Mouse (Mus musculus): Measurements from ENCODE around the gene Rfx3. TPM values are rescaled to one million over a fixed set of nuclear protein-coding genes. Genes with fewer than 3 reads are reported as not detected.

Gene Rfx3
- polyA plus RNA-seq, 1 experiment from 2014 or later, result 12.7 TPM

DNA sequence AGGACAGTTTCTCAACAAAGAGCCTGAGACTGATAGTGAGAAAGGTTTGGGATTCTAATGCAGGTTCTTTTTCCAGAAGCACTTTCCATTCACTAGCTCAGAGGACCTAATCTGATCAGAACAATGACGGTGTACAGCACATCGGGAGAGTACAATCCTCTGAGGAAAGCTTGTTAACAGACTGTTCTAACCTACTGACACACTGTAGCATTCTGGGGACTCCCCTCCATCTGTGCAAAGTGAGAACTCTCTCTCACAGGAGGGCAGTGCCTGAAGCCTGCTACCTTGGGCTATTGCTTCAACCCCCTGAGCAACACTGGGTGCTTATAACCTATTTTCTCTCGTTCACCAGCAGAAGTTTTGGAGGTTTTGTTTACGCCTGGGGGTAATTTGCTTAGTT lies 106.8 kb downstream of the Rfx3 start:
- Histone ChIP-seq H3K9ac (no peak overlapping the region), H3K9me3 (replicated peaks) (no peaks in the 10 kb centered on the region), H3K27me3 (no peaks in the 10 kb centered on the region), H3K36me3 (peaks cover 4% of the 10 kb centered on the region; the same call in 1 of the 2 replicates), H3K4me2 (no peak overlapping the region), H3K4me3 (replicated peaks) (no peak overlapping the region), H3K4me1 (peaks cover 4% of the 10 kb centered on the region; the same call in 1 of the 2 replicates), H3K27ac (no peak overlapping the region)
- 71% methylated on average over 4 of the region's 4 CpGs for WGBS
- ATAC-seq (replicated peaks; ENCODE audit: low FRiP score), result no peak

DNA sequence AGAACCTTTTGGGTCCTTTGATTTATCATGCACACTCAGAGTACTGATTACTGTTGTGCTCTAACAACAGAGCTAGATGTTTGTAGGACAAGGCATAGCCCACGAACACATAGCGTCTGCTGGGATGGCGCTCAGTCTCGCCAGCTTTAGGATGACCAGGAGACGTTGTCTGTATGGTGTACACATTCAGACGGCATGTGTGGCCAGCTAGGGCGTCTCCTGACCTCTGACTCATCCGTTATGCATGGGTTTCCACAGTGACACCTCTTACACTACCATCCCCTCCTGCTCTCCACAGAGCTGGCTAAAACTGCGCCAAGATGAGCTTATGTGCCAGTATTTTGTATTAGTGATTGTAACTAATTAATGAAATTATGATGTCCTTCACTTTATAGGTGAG lies 108.4 kb downstream of the Rfx3 start:
- WGBS, result 58% methylated on average over 9 of the region's 9 CpGs
- no peak overlapping the region for H3K4me3 ChIP-seq (replicated peaks)

DNA sequence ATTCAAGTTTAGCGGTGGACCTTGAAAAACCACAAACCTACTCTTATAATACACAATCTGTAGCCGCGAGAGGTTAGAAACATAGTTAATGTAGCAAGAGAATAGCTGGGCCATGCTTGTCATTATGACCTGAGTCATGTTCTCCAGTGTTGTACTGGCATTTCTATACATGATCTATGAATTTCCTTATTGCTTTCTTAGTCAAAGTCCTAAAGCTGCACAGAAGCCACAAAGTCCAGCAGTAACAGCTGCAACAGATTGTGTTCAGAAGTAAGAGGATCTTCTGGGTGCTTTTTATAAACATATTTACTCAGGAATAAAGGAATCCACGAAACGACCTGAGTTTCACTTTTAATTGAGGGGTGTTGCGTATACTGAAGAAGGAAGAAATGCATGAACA lies 109.3 kb downstream of the Rfx3 start:
- H3K27me3 ChIP-seq, result no peaks in the 10 kb centered on the region
- no peak overlapping the region for H3K4me2 ChIP-seq
- no peaks in the 10 kb centered on the region for H3K9me3 ChIP-seq (replicated peaks)
- H3K36me3 ChIP-seq, result peaks cover 4% of the 10 kb centered on the region; the same call in 1 of the 2 replicates
- 88% methylated on average over 6 of the region's 6 CpGs for WGBS
- H3K4me3 ChIP-seq (replicated peaks), result no peak overlapping the region
- no peak overlapping the region for H3K27ac ChIP-seq
- H3K9ac ChIP-seq, result no peak overlapping the region
- H3K4me1 ChIP-seq, result peaks cover 4% of the 10 kb centered on the region; the same call in 1 of the 2 replicates
- no peak for ATAC-seq (replicated peaks; ENCODE audit: low FRiP score)

More for the DNA sequence above, 108.4 kb downstream of the Rfx3 start:
- Histone ChIP-seq H3K4me1 (peaks cover 4% of the 10 kb centered on the region; the same call in 1 of the 2 replicates), H3K9me3 (replicated peaks) (no peaks in the 10 kb centered on the region), H3K36me3 (peaks cover 4% of the 10 kb centered on the region; the same call in 1 of the 2 replicates), H3K4me2 (no peak overlapping the region), H3K27ac (no peak overlapping the region), H3K27me3 (no peaks in the 10 kb centered on the region), H3K9ac (no peak overlapping the region)
- no peak for ATAC-seq (replicated peaks; ENCODE audit: low FRiP score)

DNA sequence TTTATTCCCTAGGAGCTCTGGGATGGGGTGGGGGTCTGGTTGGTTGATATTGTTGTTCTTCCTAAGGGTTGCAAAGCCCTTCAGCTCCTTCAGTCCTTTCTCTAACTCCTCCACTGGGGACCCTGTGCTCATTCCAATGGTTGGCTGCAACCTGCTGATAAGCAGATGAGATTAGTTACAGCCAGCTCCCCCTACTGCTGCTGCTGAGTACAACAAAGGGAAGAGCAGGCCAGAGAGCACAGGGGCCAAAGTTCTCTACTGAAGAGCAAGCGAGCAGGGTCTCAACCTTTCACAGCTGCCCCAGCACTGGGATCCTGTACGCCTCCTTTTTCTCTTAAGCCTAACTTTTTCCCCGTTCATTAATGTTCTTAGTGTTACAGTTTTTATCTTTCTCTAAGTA lies 126.4 kb downstream of the Rfx3 start:
- H3K4me3 ChIP-seq (replicated peaks), result no peak overlapping the region
- H3K27ac ChIP-seq, result no peak overlapping the region
- no peak overlapping the region for H3K4me2 ChIP-seq
- H3K27me3 ChIP-seq, result no peaks in the 10 kb centered on the region
- no peaks in the 10 kb centered on the region for H3K9me3 ChIP-seq (replicated peaks)
- no peak overlapping the region for H3K9ac ChIP-seq
- no peaks in the 10 kb centered on the region for H3K4me1 ChIP-seq
- ATAC-seq (replicated peaks; ENCODE audit: low FRiP score), result no peak
- 86% methylated on average over 3 of the region's 3 CpGs for WGBS
- H3K36me3 ChIP-seq, result no peaks in the 10 kb centered on the region; the same call in 1 of the 2 replicates

DNA sequence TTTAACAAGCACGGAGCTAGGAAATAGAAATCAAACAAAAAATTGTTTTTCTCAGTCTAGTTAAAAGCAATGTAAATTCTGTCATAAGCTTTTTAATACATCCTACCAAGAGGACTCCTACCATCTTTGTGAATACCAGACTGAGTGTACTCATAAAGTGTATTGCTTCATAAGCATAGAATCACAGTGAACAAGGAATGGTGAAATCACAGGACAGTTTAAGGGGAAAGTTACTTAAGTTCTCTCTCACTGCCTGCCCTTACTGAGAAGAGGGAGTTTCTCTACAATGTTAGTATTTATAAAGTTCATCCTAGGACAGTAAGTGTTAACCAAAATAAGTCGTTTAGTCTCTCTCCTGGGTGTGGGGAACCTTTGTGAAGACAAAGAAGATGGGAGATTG lies 133.5 kb downstream of the Rfx3 start:
- Histone ChIP-seq H3K36me3 (no peaks in the 10 kb centered on the region; the same call in 1 of the 2 replicates), H3K9me3 (replicated peaks) (no peaks in the 10 kb centered on the region), H3K4me2 (no peak overlapping the region), H3K4me1 (no peaks in the 10 kb centered on the region), H3K4me3 (replicated peaks) (no peak overlapping the region), H3K27me3 (no peaks in the 10 kb centered on the region), H3K9ac (no peak overlapping the region), H3K27ac (no peak overlapping the region)
- WGBS, result 76% methylated on average over 2 of the region's 2 CpGs
- no peak for ATAC-seq (replicated peaks; ENCODE audit: low FRiP score)

DNA sequence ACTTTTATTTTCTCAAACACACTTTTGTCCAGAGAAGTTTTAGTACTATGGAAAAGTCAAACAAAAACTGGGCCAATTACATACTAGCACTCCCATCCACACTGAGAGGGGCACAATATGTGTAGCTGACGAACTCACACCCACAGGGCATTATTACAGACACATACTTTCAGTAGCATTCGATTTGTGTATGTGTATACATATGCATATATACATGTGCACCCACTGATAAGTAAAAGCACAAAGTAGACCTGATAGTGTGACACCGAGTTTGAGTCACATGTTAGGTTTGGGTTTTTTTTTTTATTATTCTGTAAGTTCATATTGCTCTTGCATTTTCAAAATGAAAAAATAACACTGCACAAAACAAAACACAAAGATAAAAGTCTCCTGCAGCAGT lies 140.2 kb downstream of the Rfx3 start:
- H3K9ac ChIP-seq, result no peak overlapping the region
- no peaks in the 10 kb centered on the region for H3K27me3 ChIP-seq
- no peaks in the 10 kb centered on the region for H3K4me1 ChIP-seq
- 95% methylated on average over 3 of the region's 3 CpGs for WGBS
- no peak overlapping the region for H3K27ac ChIP-seq
- ATAC-seq (replicated peaks; ENCODE audit: low FRiP score), result no peak
- H3K36me3 ChIP-seq, result no peaks in the 10 kb centered on the region
- no peaks in the 10 kb centered on the region for H3K9me3 ChIP-seq (replicated peaks)
- no peak overlapping the region for H3K4me2 ChIP-seq
- no peak overlapping the region for H3K4me3 ChIP-seq (replicated peaks)

DNA sequence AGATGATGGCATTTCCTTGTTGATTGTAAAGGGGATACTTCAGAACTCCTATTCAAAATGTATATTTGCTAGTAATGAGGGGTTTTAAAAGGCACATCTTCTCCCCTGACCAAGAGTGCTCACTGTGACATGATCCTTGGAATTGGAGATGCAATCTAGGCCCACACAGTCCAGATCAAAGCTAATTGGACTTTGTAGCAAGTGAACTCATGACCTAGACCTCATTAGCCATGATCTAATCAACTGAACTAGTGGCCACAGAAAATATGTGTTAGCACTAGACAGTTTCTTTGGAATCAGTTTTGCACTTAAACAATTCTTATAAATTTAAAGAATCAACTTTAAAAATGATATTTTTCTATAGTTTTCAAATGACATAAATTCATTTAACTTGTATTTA lies 151.3 kb downstream of the Rfx3 start:
- Histone ChIP-seq H3K4me1 (peaks cover 3% of the 10 kb centered on the region; the same call in 1 of the 2 replicates), H3K9ac (no peak overlapping the region), H3K4me2 (no peak overlapping the region), H3K9me3 (replicated peaks) (no peaks in the 10 kb centered on the region), H3K27me3 (no peaks in the 10 kb centered on the region), H3K27ac (no peak overlapping the region), H3K4me3 (replicated peaks) (no peak overlapping the region), H3K36me3 (no peaks in the 10 kb centered on the region)
- no peak for ATAC-seq (replicated peaks; ENCODE audit: low FRiP score)

DNA sequence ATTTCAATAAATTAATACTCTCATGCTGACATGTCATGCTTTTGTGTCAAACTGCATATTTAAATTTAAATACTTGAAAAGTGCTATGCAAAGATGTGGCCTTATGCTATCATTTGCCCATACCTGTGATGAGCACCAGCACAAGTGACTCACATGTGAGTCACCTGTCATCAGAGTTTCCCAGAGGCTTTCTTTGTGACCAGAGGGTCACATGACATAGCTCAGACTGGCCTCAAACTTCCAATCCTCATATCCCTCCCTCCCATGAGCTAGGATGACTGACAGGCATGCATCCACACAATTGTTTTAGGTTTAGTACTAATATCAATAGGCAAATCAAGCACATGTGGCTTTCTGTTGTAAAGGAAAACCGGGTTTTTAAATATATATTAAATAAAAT lies 162.0 kb downstream of the Rfx3 start:
- Histone ChIP-seq H3K9ac (no peak overlapping the region), H3K4me1 (no peaks in the 10 kb centered on the region), H3K4me2 (no peak overlapping the region), H3K36me3 (0 out of 2 replicates have a peak, but pooled peaks cover 6% of the 10 kb centered on the region), H3K27ac (no peak overlapping the region), H3K4me3 (replicated peaks) (no peak overlapping the region), H3K27me3 (no peaks in the 10 kb centered on the region), H3K9me3 (replicated peaks) (no peaks in the 10 kb centered on the region)
- 89% methylated on average over 1 of the region's 1 CpGs for WGBS
- no peak for ATAC-seq (replicated peaks; ENCODE audit: low FRiP score)

DNA sequence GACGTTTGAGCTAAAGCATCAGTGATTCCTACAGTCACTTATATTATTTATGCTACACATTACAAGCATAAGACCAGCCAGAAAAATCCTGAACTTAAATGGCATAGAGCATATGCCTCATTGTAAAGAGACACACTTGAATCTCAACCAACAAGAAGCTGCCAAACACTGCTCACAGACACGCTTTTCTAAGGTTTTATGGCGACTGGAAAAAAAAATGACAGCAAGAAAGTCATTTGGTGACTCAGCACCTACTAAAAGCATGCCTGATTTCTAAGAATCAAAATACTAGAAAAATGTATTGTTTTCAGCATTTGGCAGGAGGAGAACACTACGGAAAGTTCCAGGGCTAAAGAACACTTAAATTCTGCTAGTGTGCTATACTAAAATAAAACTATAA lies 163.9 kb downstream of the Rfx3 start:
- H3K9ac ChIP-seq, result no peak overlapping the region
- no peaks in the 10 kb centered on the region for H3K4me1 ChIP-seq
- WGBS, result 79% methylated on average over 4 of the region's 4 CpGs
- no peak overlapping the region for H3K4me2 ChIP-seq
- H3K27me3 ChIP-seq, result no peaks in the 10 kb centered on the region
- H3K36me3 ChIP-seq, result 0 out of 2 replicates have a peak, but pooled peaks cover 6% of the 10 kb centered on the region
- ATAC-seq (replicated peaks; ENCODE audit: low FRiP score), result no peak
- H3K27ac ChIP-seq, result no peak overlapping the region
- no peak overlapping the region for H3K4me3 ChIP-seq (replicated peaks)
- no peaks in the 10 kb centered on the region for H3K9me3 ChIP-seq (replicated peaks)

DNA sequence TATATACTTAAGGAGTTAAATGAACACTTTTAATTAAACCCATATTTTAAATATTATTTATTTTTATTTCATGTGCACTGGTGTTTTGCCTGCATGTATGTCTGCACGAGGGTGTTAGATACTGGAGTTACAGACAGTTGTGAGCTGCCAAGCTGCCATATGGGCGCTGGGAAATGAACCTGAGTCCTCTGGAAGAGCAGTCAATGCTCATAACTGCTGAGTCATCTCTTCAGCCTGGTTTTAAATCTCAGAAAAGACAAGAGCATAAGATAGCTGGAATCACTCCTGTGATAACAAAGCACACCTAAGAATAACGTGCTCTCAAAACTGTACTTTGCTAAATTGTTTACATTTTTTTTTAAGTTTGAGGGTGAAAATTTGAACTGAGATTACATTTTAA lies 172.3 kb downstream of the Rfx3 start:
- H3K4me3 ChIP-seq (replicated peaks), result no peak overlapping the region
- 73% methylated on average over 3 of the region's 3 CpGs for WGBS
- no peaks in the 10 kb centered on the region for H3K27me3 ChIP-seq
- no peak overlapping the region for H3K27ac ChIP-seq
- H3K4me2 ChIP-seq, result no peak overlapping the region
- no peaks in the 10 kb centered on the region for H3K36me3 ChIP-seq
- H3K4me1 ChIP-seq, result no peaks in the 10 kb centered on the region
- H3K9ac ChIP-seq, result no peak overlapping the region
- no peaks in the 10 kb centered on the region for H3K9me3 ChIP-seq (replicated peaks)
- no peak for ATAC-seq (replicated peaks; ENCODE audit: low FRiP score)

DNA sequence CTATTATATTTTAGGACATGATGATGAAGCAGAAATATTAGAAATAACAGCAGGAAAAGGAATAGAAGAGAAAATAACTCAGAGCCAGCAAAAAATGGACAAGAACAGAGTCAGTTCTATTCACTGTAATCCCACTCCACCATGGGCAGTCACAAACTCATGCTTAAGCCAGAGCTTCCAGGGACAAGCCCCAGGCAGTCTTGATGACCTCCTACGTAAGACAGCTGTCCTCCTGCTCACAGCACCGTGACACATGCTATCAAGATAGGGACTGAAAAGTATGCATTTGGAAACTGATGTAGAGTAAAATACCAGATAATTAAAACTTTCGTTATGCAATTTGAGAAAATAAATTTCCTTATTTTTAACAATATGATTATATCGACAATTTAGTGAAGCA lies 172.9 kb downstream of the Rfx3 start:
- no peak overlapping the region for H3K27ac ChIP-seq
- ATAC-seq (replicated peaks; ENCODE audit: low FRiP score), result no peak

DNA sequence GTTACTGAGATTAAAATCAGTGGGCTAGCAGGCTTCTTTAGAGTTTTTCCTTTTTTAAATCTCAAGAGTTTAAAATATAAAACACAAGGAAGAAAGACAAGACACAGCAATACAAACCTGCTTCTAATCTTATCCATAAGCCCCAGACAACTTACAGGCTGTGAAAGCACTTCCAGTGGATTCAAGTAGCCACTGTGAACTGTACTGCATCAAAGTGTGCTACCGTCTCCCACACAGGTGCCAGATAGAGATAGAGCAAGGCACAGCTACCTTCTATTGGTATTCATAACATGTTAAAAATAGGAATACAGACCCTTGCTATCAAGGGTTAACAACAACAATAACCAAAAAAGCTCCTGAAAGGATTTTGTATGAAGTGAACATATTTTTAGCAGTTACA lies 178.5 kb downstream of the Rfx3 start:
- no peak overlapping the region for H3K4me3 ChIP-seq (replicated peaks)
- no peak for ATAC-seq (replicated peaks; ENCODE audit: low FRiP score)
- H3K9me3 ChIP-seq (replicated peaks), result no peaks in the 10 kb centered on the region
- H3K36me3 ChIP-seq, result 0 out of 2 replicates have a peak, but pooled peaks cover 2% of the 10 kb centered on the region
- no peak overlapping the region for H3K9ac ChIP-seq
- H3K27me3 ChIP-seq, result no peaks in the 10 kb centered on the region
- no peaks in the 10 kb centered on the region for H3K4me1 ChIP-seq
- H3K27ac ChIP-seq, result no peak overlapping the region
- 85% methylated on average over 1 of the region's 1 CpGs for WGBS
- no peak overlapping the region for H3K4me2 ChIP-seq

More for the DNA sequence above, 172.9 kb downstream of the Rfx3 start:
- no peaks in the 10 kb centered on the region for H3K27me3 ChIP-seq
- H3K4me2 ChIP-seq, result no peak overlapping the region
- WGBS, result 71% methylated on average over 4 of the region's 4 CpGs
- no peaks in the 10 kb centered on the region for H3K36me3 ChIP-seq
- no peaks in the 10 kb centered on the region for H3K4me1 ChIP-seq
- no peak overlapping the region for H3K4me3 ChIP-seq (replicated peaks)
- H3K9me3 ChIP-seq (replicated peaks), result no peaks in the 10 kb centered on the region
- H3K9ac ChIP-seq, result no peak overlapping the region

DNA sequence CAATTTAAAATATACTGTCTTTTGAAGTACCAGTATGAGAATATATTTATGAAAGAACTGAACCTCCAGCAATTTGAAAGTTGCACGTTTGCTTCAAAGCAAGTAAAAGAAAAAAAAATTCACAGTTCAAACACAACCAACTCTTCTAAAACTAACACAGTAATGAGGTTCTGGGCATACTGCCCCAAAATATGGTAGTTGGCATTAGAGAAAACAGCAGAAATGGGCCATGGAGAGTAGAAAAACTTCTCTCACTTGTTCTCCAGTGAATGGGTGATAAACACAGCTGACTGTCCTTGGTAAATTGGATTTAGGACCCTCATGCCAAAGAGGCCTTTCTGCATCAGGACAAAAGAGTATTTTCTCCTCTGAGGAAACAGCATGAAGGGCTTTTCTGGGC lies 182.7 kb downstream of the Rfx3 start:
- Histone ChIP-seq H3K36me3 (peaks cover 10% of the 10 kb centered on the region; the same call in 1 of the 2 replicates), H3K4me2 (no peak overlapping the region), H3K4me3 (replicated peaks) (no peak overlapping the region), H3K27me3 (no peaks in the 10 kb centered on the region), H3K9me3 (replicated peaks) (no peaks in the 10 kb centered on the region), H3K27ac (no peak overlapping the region), H3K9ac (no peak overlapping the region), H3K4me1 (no peaks in the 10 kb centered on the region)
- ATAC-seq (replicated peaks; ENCODE audit: low FRiP score), result no peak
- 72% methylated on average over 1 of the region's 1 CpGs for WGBS

Measured in kidney, embryonic 15.5 days (tissue).